Mouse (Mus musculus): ENCODE measurements around the gene Ucn2. TPM values are rescaled to one million over a fixed set of nuclear protein-coding genes. Genes with fewer than 3 reads are reported as not detected.

Gene Ucn2
- polyA plus RNA-seq, 1 experiment from 2014 or later = 0.24 TPM

- Histone ChIP-seq H3K27me3 (ENCODE audit: control insufficient read depth, insufficient read depth, low read length) (no peaks in the 10 kb centered on the region), H3K36me3 (ENCODE audit: control insufficient read depth, insufficient read depth, low read length) (peaks cover 2% of the 10 kb centered on the region; the same call in 1 of the 2 replicates), H3K4me3 (ENCODE audit: low read length) (no peak overlapping the region), H3K9me3 (ENCODE audit: control insufficient read depth, low read length) (no peaks in the 10 kb centered on the region), H3K27ac (ENCODE audit: low read depth, low read length) (no peak overlapping the region), H3K4me2 (replicated peaks; ENCODE audit: low read depth, low read length) (no peak overlapping the region), H3K4me1 (ENCODE audit: control insufficient read depth, insufficient read depth, low read length) (0 out of 2 replicates have a peak, but pooled peaks cover 5% of the 10 kb centered on the region), H3K9ac (ENCODE audit: low read depth, low read length) (no peak overlapping the region)
- WGBS = 15% methylated on average over 3 of the region's 3 CpGs
- ATAC-seq (ENCODE audit: low FRiP score, low TSS enrichment) = peak; percentile 26; the same call in 1 of the 2 replicates
These were observed 14.9 kb downstream of the Ucn2 start for GRCm38 (mm10) chr9:109000726-109001125.

- Histone ChIP-seq H3K9ac (ENCODE audit: low read depth, low read length) (no peak overlapping the region), H3K27ac (ENCODE audit: low read depth, low read length) (no peak overlapping the region), H3K27me3 (ENCODE audit: control insufficient read depth, insufficient read depth, low read length) (no peaks in the 10 kb centered on the region), H3K4me2 (replicated peaks; ENCODE audit: low read depth, low read length) (no peak overlapping the region), H3K9me3 (ENCODE audit: control insufficient read depth, low read length) (no peaks in the 10 kb centered on the region), H3K4me1 (ENCODE audit: control insufficient read depth, insufficient read depth, low read length) (no peaks in the 10 kb centered on the region), H3K4me3 (ENCODE audit: low read length) (no peak overlapping the region), H3K36me3 (ENCODE audit: control insufficient read depth, insufficient read depth, low read length) (peaks cover 2% of the 10 kb centered on the region; the same call in 1 of the 2 replicates)
- ATAC-seq (ENCODE audit: low FRiP score, low TSS enrichment) = no peak
- 45% methylated on average over 2 of the region's 2 CpGs for WGBS
These were observed 17.4 kb downstream of the Ucn2 start for GRCm38 (mm10) chr9:109003201-109003600.

GRCm38 (mm10) chr9:109007025-109007780, 21.4 kb downstream of the Ucn2 start:
- 74% methylated on average over 21 of the region's 21 CpGs for WGBS
- H3K9ac ChIP-seq (ENCODE audit: low read depth, low read length) = no peak overlapping the region
- H3K27ac ChIP-seq (ENCODE audit: low read depth, low read length) = no peak overlapping the region
- no peak overlapping the region for H3K4me3 ChIP-seq (ENCODE audit: low read length)
- peaks cover 2% of the 10 kb centered on the region; the same call in 1 of the 2 replicates for H3K36me3 ChIP-seq (ENCODE audit: control insufficient read depth, insufficient read depth, low read length)
- no peak for ATAC-seq (ENCODE audit: low FRiP score, low TSS enrichment)
- H3K4me2 ChIP-seq (replicated peaks; ENCODE audit: low read depth, low read length) = no peak overlapping the region
- no peaks in the 10 kb centered on the region for H3K9me3 ChIP-seq (ENCODE audit: control insufficient read depth, low read length)
- no peaks in the 10 kb centered on the region for H3K4me1 ChIP-seq (ENCODE audit: control insufficient read depth, insufficient read depth, low read length)
- H3K27me3 ChIP-seq (ENCODE audit: control insufficient read depth, insufficient read depth, low read length) = no peaks in the 10 kb centered on the region

GRCm38 (mm10) chr9:109008081-109008480, 22.3 kb downstream of the Ucn2 start:
- Histone ChIP-seq H3K9me3 (ENCODE audit: control insufficient read depth, low read length) (no peaks in the 10 kb centered on the region), H3K36me3 (ENCODE audit: control insufficient read depth, insufficient read depth, low read length) (no peaks in the 10 kb centered on the region), H3K4me1 (ENCODE audit: control insufficient read depth, insufficient read depth, low read length) (no peaks in the 10 kb centered on the region), H3K4me2 (replicated peaks; ENCODE audit: low read depth, low read length) (no peak overlapping the region), H3K27me3 (ENCODE audit: control insufficient read depth, insufficient read depth, low read length) (no peaks in the 10 kb centered on the region), H3K4me3 (ENCODE audit: low read length) (no peak overlapping the region), H3K9ac (ENCODE audit: low read depth, low read length) (no peak overlapping the region), H3K27ac (ENCODE audit: low read depth, low read length) (no peak overlapping the region)
- ATAC-seq (ENCODE audit: low FRiP score, low TSS enrichment) = no peak
- WGBS = 89% methylated on average over 9 of the region's 9 CpGs

- ATAC-seq (ENCODE audit: low FRiP score, low TSS enrichment) = no peak
- no peak overlapping the region for H3K9ac ChIP-seq (ENCODE audit: low read depth, low read length)
- H3K4me3 ChIP-seq (ENCODE audit: low read length) = no peak overlapping the region
- no peaks in the 10 kb centered on the region for H3K4me1 ChIP-seq (ENCODE audit: control insufficient read depth, insufficient read depth, low read length)
- H3K9me3 ChIP-seq (ENCODE audit: control insufficient read depth, low read length) = no peaks in the 10 kb centered on the region
- WGBS = 62% methylated on average over 10 of the region's 10 CpGs
- no peaks in the 10 kb centered on the region for H3K36me3 ChIP-seq (ENCODE audit: control insufficient read depth, insufficient read depth, low read length)
- no peaks in the 10 kb centered on the region for H3K27me3 ChIP-seq (ENCODE audit: control insufficient read depth, insufficient read depth, low read length)
- H3K4me2 ChIP-seq (replicated peaks; ENCODE audit: low read depth, low read length) = no peak overlapping the region
- no peak overlapping the region for H3K27ac ChIP-seq (ENCODE audit: low read depth, low read length)
These were observed 23.3 kb downstream of the Ucn2 start for GRCm38 (mm10) chr9:109008994-109009635.

- peak; percentile 26; the same call in 1 of the 2 replicates for ATAC-seq (ENCODE audit: low FRiP score, low TSS enrichment)
- Histone ChIP-seq H3K36me3 (ENCODE audit: control insufficient read depth, insufficient read depth, low read length) (no peaks in the 10 kb centered on the region), H3K9me3 (ENCODE audit: control insufficient read depth, low read length) (no peaks in the 10 kb centered on the region), H3K4me2 (replicated peaks; ENCODE audit: low read depth, low read length) (no peak overlapping the region), H3K4me3 (ENCODE audit: low read length) (no peak overlapping the region), H3K27me3 (ENCODE audit: control insufficient read depth, insufficient read depth, low read length) (no peaks in the 10 kb centered on the region), H3K9ac (ENCODE audit: low read depth, low read length) (no peak overlapping the region), H3K4me1 (ENCODE audit: control insufficient read depth, insufficient read depth, low read length) (no peaks in the 10 kb centered on the region), H3K27ac (ENCODE audit: low read depth, low read length) (no peak overlapping the region)
- 30% methylated on average over 17 of the region's 17 CpGs for WGBS
These were observed 24.0 kb downstream of the Ucn2 start for GRCm38 (mm10) chr9:109009636-109010315.

GRCm38 (mm10) chr9:109010316-109010690, 24.5 kb downstream of the Ucn2 start:
- Histone ChIP-seq H3K4me1 (ENCODE audit: control insufficient read depth, insufficient read depth, low read length) (no peaks in the 10 kb centered on the region), H3K27me3 (ENCODE audit: control insufficient read depth, insufficient read depth, low read length) (no peaks in the 10 kb centered on the region), H3K36me3 (ENCODE audit: control insufficient read depth, insufficient read depth, low read length) (no peaks in the 10 kb centered on the region), H3K4me3 (ENCODE audit: low read length) (no peak overlapping the region), H3K27ac (ENCODE audit: low read depth, low read length) (no peak overlapping the region), H3K4me2 (replicated peaks; ENCODE audit: low read depth, low read length) (no peak overlapping the region), H3K9ac (ENCODE audit: low read depth, low read length) (no peak overlapping the region), H3K9me3 (ENCODE audit: control insufficient read depth, low read length) (no peaks in the 10 kb centered on the region)
- 75% methylated on average over 14 of the region's 14 CpGs for WGBS
- ATAC-seq (ENCODE audit: low FRiP score, low TSS enrichment) = no peak

GRCm38 (mm10) chr9:109015397-109015796, 29.6 kb downstream of the Ucn2 start:
- H3K4me2 ChIP-seq (replicated peaks; ENCODE audit: low read depth, low read length) = no peak overlapping the region
- ATAC-seq (ENCODE audit: low FRiP score, low TSS enrichment) = no peak
- H3K4me1 ChIP-seq (ENCODE audit: control insufficient read depth, insufficient read depth, low read length) = no peaks in the 10 kb centered on the region
- no peak overlapping the region for H3K4me3 ChIP-seq (ENCODE audit: low read length)
- no peaks in the 10 kb centered on the region for H3K9me3 ChIP-seq (ENCODE audit: control insufficient read depth, low read length)
- WGBS = 48% methylated on average over 8 of the region's 8 CpGs
- H3K27me3 ChIP-seq (ENCODE audit: control insufficient read depth, insufficient read depth, low read length) = no peaks in the 10 kb centered on the region
- H3K9ac ChIP-seq (ENCODE audit: low read depth, low read length) = no peak overlapping the region
- H3K27ac ChIP-seq (ENCODE audit: low read depth, low read length) = no peak overlapping the region
- H3K36me3 ChIP-seq (ENCODE audit: control insufficient read depth, insufficient read depth, low read length) = no peaks in the 10 kb centered on the region

Data from kidney, embryonic 14.5 days (tissue).